Mouse (Mus musculus) left cerebral cortex, adult 8-10 months (tissue): Measurements from ENCODE around the gene Nde1. TPM values are rescaled to one million over a fixed set of nuclear protein-coding genes. Genes with fewer than 3 reads are reported as not detected.
A peak's percentile ranks its signal among the peaks of the same experiment; 100 is the strongest.
"Not testable (repeated sequence)": the region's sequence is repeated elsewhere in the genome, so short reads cannot be mapped to it uniquely, and the experiment has no call there.

Source experiments
- DNase-seq, 2 experiments: peaks; one replicate each; pipeline ENCODE4 v3.0.0; 2022; ENCODE audit warnings: low spot score in 2 of 2
- total RNA-seq, 4 experiments: library from RNA; stranded (reverse); gene quantifications; 2 replicates each; pipeline ENCODE4 v1.2.4; 2022

Gene Nde1
- 10 to 100 TPM; 14.8 to 22.3 (median 17.7) TPM for total RNA-seq

- DNase-seq: peak; percentile 43 to 69
Measured at GRCm38 (mm10) chr16:14162988-14163416, at the start of gene Nde1, which contains the start of gene Marf1. Nde1 (plus strand) TSS chr16:14163275. Marf1 (minus strand) TSS chr16:14163351.

- no peak for DNase-seq
Measured at GRCm38 (mm10) chr16:14117299-14117698, 45.8 kb upstream of the Nde1 start.

- DNase-seq: no peak
Measured at GRCm38 (mm10) chr16:14120941-14121340, 42.1 kb upstream of the Nde1 start.

GRCm38 (mm10) chr16:14121563-14121962, 41.5 kb upstream of the Nde1 start:
- DNase-seq: no peak

- no peak for DNase-seq
Measured at GRCm38 (mm10) chr16:14122586-14122985, 40.5 kb upstream of the Nde1 start.

- DNase-seq: no peak
Measured at GRCm38 (mm10) chr16:14123901-14124300, 39.2 kb upstream of the Nde1 start.

- DNase-seq: no peak
Measured at GRCm38 (mm10) chr16:14124709-14125108, 38.4 kb upstream of the Nde1 start.

GRCm38 (mm10) chr16:14125253-14125652, 37.8 kb upstream of the Nde1 start:
- DNase-seq: no peak

- DNase-seq: no peak
Measured at GRCm38 (mm10) chr16:14128977-14129376, 34.1 kb upstream of the Nde1 start.

- DNase-seq: no peak
Measured at GRCm38 (mm10) chr16:14130796-14131195, 32.3 kb upstream of the Nde1 start.

GRCm38 (mm10) chr16:14131376-14131775, 31.7 kb upstream of the Nde1 start:
- no peak for DNase-seq

GRCm38 (mm10) chr16:14131838-14132237, 31.2 kb upstream of the Nde1 start:
- DNase-seq: no peak

GRCm38 (mm10) chr16:14135014-14135413, 28.1 kb upstream of the Nde1 start:
- DNase-seq: no peak

GRCm38 (mm10) chr16:14137976-14138561, 25.0 kb upstream of the Nde1 start:
- no peak for DNase-seq

- DNase-seq: no peak
Measured at GRCm38 (mm10) chr16:14139106-14139505, 24.0 kb upstream of the Nde1 start.

GRCm38 (mm10) chr16:14143298-14143697, 19.8 kb upstream of the Nde1 start:
- DNase-seq: no peak

- no peak for DNase-seq
Measured at GRCm38 (mm10) chr16:14147712-14148111, 15.4 kb upstream of the Nde1 start.

GRCm38 (mm10) chr16:14151718-14152117, 11.4 kb upstream of the Nde1 start:
- no peak for DNase-seq

GRCm38 (mm10) chr16:14155638-14156037, 7.4 kb upstream of the Nde1 start:
- not testable (repeated sequence) for DNase-seq

- DNase-seq: no peak
Measured at GRCm38 (mm10) chr16:14156312-14156711, 6.8 kb upstream of the Nde1 start.

- no peak for DNase-seq
Measured at GRCm38 (mm10) chr16:14158536-14158935, 4.5 kb upstream of the Nde1 start.

GRCm38 (mm10) chr16:14158936-14159745, 3.9 kb upstream of the Nde1 start:
- peak; percentile 84 to 99 for DNase-seq

GRCm38 (mm10) chr16:14159746-14160131, 3.3 kb upstream of the Nde1 start:
- DNase-seq: peak in 1 of 2 experiments; percentile 75
